ENCODE assay signal across 8 mouse cellular contexts in the genomic region with DNA sequence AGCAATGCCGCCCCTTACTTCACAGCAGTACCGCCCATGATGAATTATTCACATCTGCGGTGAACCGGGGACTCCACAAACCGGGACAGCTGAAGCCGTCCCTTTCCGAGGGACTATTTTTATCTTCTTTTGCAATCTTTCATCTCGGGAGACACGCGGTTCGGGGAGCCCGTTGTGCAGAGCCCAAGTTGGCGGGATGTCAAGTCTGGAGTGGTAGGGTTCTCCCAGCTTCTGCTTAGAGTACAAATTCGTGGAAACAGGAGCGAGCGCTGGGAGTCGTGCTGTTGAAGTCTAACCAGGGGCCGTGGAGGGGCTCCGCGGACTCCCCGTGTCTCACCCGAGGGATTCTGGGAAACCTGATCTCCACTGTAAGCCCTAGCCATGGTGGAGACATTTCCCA. TPM values are rescaled to one million over a fixed set of nuclear protein-coding genes. Genes with fewer than 3 reads are reported as not detected.
A peak's percentile ranks its signal among the peaks of the same experiment; 100 is the strongest.
DNase-seq lines count a peak whose midpoint lies in the region; ATAC-seq and TF ChIP-seq lines count a peak whose summit lies in the region.
"Had no signal": no experiment of that assay in that cellular context is flagged by ENCODE, and none has a peak within 500 bp of the region (broad histone marks: within the 10 kb centered on the region; RNA-seq: fewer than 3 reads in every experiment).

No protein-coding gene starts in this region.

- no peak overlapping the region for H3K4me3 ChIP-seq in kidney, postnatal 0 days (replicated peaks; ENCODE audit: low read depth, low read length)
- no peak overlapping the region for H3K4me3 ChIP-seq in limb, embryonic 15.5 days
- H3K4me3 ChIP-seq in neural tube, embryonic 15.5 days (replicated peaks): 0 out of 2 replicates have a peak overlapping the region, but pooled peaks have one; percentile 4

- DNase-seq in adrenal gland, adult 18-20 months (ENCODE audit: low spot score in 2 of 2): peak; percentile 45 to 56
- DNase-seq in adrenal gland, postnatal 25 days: peak; percentile 77
- peak; percentile 73 for DNase-seq in gastrocnemius, adult 18-20 months (ENCODE audit: low spot score)
- DNase-seq in kidney, postnatal 0 days (ENCODE audit: low spot score): peak; percentile 39

- TF ChIP-seq CTCF in kidney, postnatal 0 days (IDR thresholded peaks at IDR 0.05; ENCODE audit: low read depth): no peak

- H3K27ac ChIP-seq in kidney, postnatal 0 days: no peak overlapping the region
- H3K27ac ChIP-seq in limb, embryonic 15.5 days: peak overlapping the region; percentile 76
- H3K27ac ChIP-seq in neural tube, embryonic 15.5 days (replicated peaks): no peak overlapping the region
- H3K27ac ChIP-seq: liver, embryonic 14.5 days had no signal

- WGBS in kidney, postnatal 0 days: 12% methylated on average over 22 of the region's 22 CpGs
- 15% methylated on average over 22 of the region's 22 CpGs for WGBS in limb, embryonic 15.5 days
- WGBS in neural tube, embryonic 15.5 days: 24% methylated on average over 22 of the region's 22 CpGs

- no peaks in the 10 kb centered on the region for H3K36me3 ChIP-seq in kidney, postnatal 0 days (ENCODE audit: insufficient read depth, low read length)
- no peaks in the 10 kb centered on the region for H3K36me3 ChIP-seq in limb, embryonic 15.5 days
- no peaks in the 10 kb centered on the region for H3K36me3 ChIP-seq in neural tube, embryonic 15.5 days

- H3K27me3 ChIP-seq in kidney, postnatal 0 days (ENCODE audit: insufficient read depth, low read length): no peaks in the 10 kb centered on the region
- H3K27me3 ChIP-seq in limb, embryonic 15.5 days: no peaks in the 10 kb centered on the region
- H3K27me3 ChIP-seq in neural tube, embryonic 15.5 days (replicated peaks): 0 out of 2 replicates have a peak, but pooled peaks cover 3% of the 10 kb centered on the region

- H3K4me2 ChIP-seq in kidney, postnatal 0 days (ENCODE audit: low read length): peak overlapping the region; percentile 37; the same call in 1 of the 2 replicates
- H3K4me2 ChIP-seq in limb, embryonic 15.5 days: 0 out of 2 replicates have a peak overlapping the region, but pooled peaks have one; percentile 4
- peak overlapping the region; percentile 41 for H3K4me2 ChIP-seq in neural tube, embryonic 15.5 days

- H3K4me1 ChIP-seq in kidney, postnatal 0 days (replicated peaks; ENCODE audit: insufficient read depth, low read length): peaks cover 10% of the 10 kb centered on the region
- H3K4me1 ChIP-seq in limb, embryonic 15.5 days: peaks cover 67% of the 10 kb centered on the region
- H3K4me1 ChIP-seq in neural tube, embryonic 15.5 days: peaks cover 58% of the 10 kb centered on the region

- no peaks in the 10 kb centered on the region for H3K9me3 ChIP-seq in kidney, postnatal 0 days (replicated peaks; ENCODE audit: low read length)
- H3K9me3 ChIP-seq in limb, embryonic 15.5 days: no peaks in the 10 kb centered on the region
- no peaks in the 10 kb centered on the region for H3K9me3 ChIP-seq in neural tube, embryonic 15.5 days (replicated peaks)

- ATAC-seq in kidney, postnatal 0 days (replicated peaks; ENCODE audit: low FRiP score, low read depth): no peak
- ATAC-seq in limb, embryonic 15.5 days (ENCODE audit: insufficient number of reproducible peaks, low FRiP score, low TSS enrichment, low read depth): no peak
- no peak for ATAC-seq in neural tube, embryonic 15.5 days (ENCODE audit: low FRiP score)
- no peak for ATAC-seq in CD4-positive, CD25-positive, alpha-beta regulatory T cell, adult 4 months

- no peak overlapping the region for H3K9ac ChIP-seq in kidney, postnatal 0 days (ENCODE audit: low read depth, low read length)
- no peak overlapping the region for H3K9ac ChIP-seq in limb, embryonic 15.5 days
- H3K9ac ChIP-seq in neural tube, embryonic 15.5 days (replicated peaks): no peak overlapping the region
- H3K9ac ChIP-seq: liver, embryonic 14.5 days had no signal

RNA-seq across cellular contexts. Expression of a gene that starts 53.0 kb away (rescaled TPM):
- 100 to 1,000 TPM; 573 to 650 TPM for total RNA-seq in adrenal gland, adult 18-20 months (2021)
- 592 and 648 TPM in 2 replicates for total RNA-seq in adrenal gland, postnatal 25 days (2021)
- total RNA-seq in gastrocnemius, adult 18-20 months (2021): 1 to 10 TPM in 1 of 2 experiments, under 1 TPM in 1; 0.69 to 1.1 TPM
- polyA plus RNA-seq in kidney, postnatal 0 days (2015; fragmentation: Nextera tagmentation; extraction: Ambion mirVana): 25.2 and 31.1 TPM in 2 replicates
- polyA plus RNA-seq in limb, embryonic 15.5 days (2015; fragmentation: Nextera tagmentation; extraction: Ambion mirVana): 599 and 855 TPM in 2 replicates
- 96.8 and 132 TPM in 2 replicates for polyA plus RNA-seq in neural tube, embryonic 15.5 days (2015; fragmentation: Nextera tagmentation; extraction: Ambion mirVana)
- not detected for polyA plus RNA-seq in CD4-positive, CD25-positive, alpha-beta regulatory T cell, adult 4 months (2017; shearing (Covaris generic))

Comparison
In these comparisons a context has a peak if more than half of its experiments do, and no peak if none do; other contexts are left out.
1. RNA of a gene that starts 53.0 kb away (polyA plus RNA-seq): 599 to 855 TPM in limb, embryonic 15.5 days, 96.8 to 132 TPM in neural tube, embryonic 15.5 days and 25.2 to 31.1 TPM in kidney, postnatal 0 days; not detected in CD4-positive, CD25-positive, alpha-beta regulatory T cell, adult 4 months; every median in the first group is over 10 times any median in the second.
2. Peak in every context shown above with its lines, with median percentiles within 50 percentile points of each other: DNase-seq and H3K4me2 ChIP-seq.